Mouse (Mus musculus) embryo, embryonic 11 days (tissue): Measurements from ENCODE around the gene Mylpf.

Experiments used
- DNase-seq: peaks from one replicate; pipeline ENCODE4 v3.0.0-alpha.2; 2015

The Mylpf gene

GRCm38 (mm10) chr7:127262218-127262961 lies 53.7 kb downstream of the Mylpf start:
- no peak for DNase-seq

GRCm38 (mm10) chr7:127263526-127263925 lies 54.8 kb downstream of the Mylpf start:
- no peak for DNase-seq
